Mouse (Mus musculus) hindbrain, postnatal 0 days (tissue): Measurements from ENCODE around the gene Slc45a3. TPM values are rescaled to one million over a fixed set of nuclear protein-coding genes. Genes with fewer than 3 reads are reported as not detected.

ENCODE experiments used
- ATAC-seq: fragments of 200-750 bp; cut with Nextera tagmentation; 2 replicates; pipeline ENCODE4 v1.8.0; 2017; ENCODE audit warnings: mild to moderate bottlenecking, moderate TSS enrichment, moderate library complexity
- DNase-seq: peaks from one replicate; pipeline ENCODE4 v3.0.0-alpha.2; 2015; ENCODE audit warnings: low spot score
- H3K27ac ChIP-seq: fragments of 300-500 bp; sonication (generic); 2 replicates; pipeline ENCODE4 v1.5.1; 2014; ENCODE audit warnings: mild to moderate bottlenecking
- H3K27me3 ChIP-seq: fragments of 300-500 bp; sonication (generic); 2 replicates; pipeline ENCODE4 v1.6.1; 2014; ENCODE audit warnings: low read length, mixed read lengths; ENCODE audit not compliant: insufficient read depth
- H3K36me3 ChIP-seq: fragments of 300-500 bp; sonication (generic); 2 replicates; pipeline ENCODE4 v1.6.1; 2014; ENCODE audit warnings: low read length, mixed read lengths; ENCODE audit not compliant: insufficient read depth
- H3K4me1 ChIP-seq: fragments of 300-500 bp; sonication (generic); 2 replicates; pipeline ENCODE4 v1.6.1; 2014; ENCODE audit warnings: antibody characterized with exemption, low read length, mixed read lengths; ENCODE audit not compliant: insufficient read depth
- H3K4me2 ChIP-seq: fragments of 300-500 bp; sonication (generic); 2 replicates; pipeline ENCODE4 v1.6.1; 2014; ENCODE audit warnings: low read depth, mild to moderate bottlenecking, low read length, moderate library complexity, mixed read lengths
- H3K4me3 ChIP-seq: fragments of 300-500 bp; sonication (generic); 2 replicates; pipeline ENCODE4 v1.5.1; 2014; ENCODE audit warnings: low read length
- H3K9ac ChIP-seq: fragments of 300-500 bp; sonication (generic); replicated peaks from 2 replicates; pipeline ENCODE4 v1.6.1; 2014; ENCODE audit warnings: mild to moderate bottlenecking, low read length, moderate library complexity, mixed read lengths
- H3K9me3 ChIP-seq: fragments of 300-500 bp; sonication (generic); 2 replicates; pipeline ENCODE4 v1.6.1; 2016; ENCODE audit warnings: low read length, mixed read lengths
- CTCF ChIP-seq: IDR thresholded peaks from 2 replicates; pipeline ENCODE4 v1.5.1; 2016; ENCODE audit warnings: antibody characterized with exemption, control low read depth, low read depth
- WGBS: fragments of 180-500 bp; shearing (Covaris S2); extraction: QIAGEN DNeasy Blood & Tissue Kit; methylation state at CpG from one replicate; pipeline ENCODE4 v1.1.7; 2014; 5-methylcytosine and 5-hydroxymethylcytosine counted together
- polyA plus RNA-seq: library from polyadenylated mRNA; unstranded; fragments of >200 nt; fragmentation: Nextera tagmentation; extraction: Ambion mirVana; gene quantifications from 2 replicates; pipeline ENCODE4 v1.2.1, GENCODE M21; 2015
- total RNA-seq: library from RNA; depleted of rRNA; stranded (reverse); fragments of >200 nt; gene quantifications from 2 replicates; pipeline ENCODE4 v1.2.3, GENCODE M21; 2014; rRNA removed

Slc45a3 gene
- total and polyA plus RNA-seq, 2 experiments from 2014 or later: 0.28 to 2.0 TPM

- H3K9ac ChIP-seq: no peak overlapping the region
These were observed 59.3 kb downstream of the Slc45a3 start for GRCm38 (mm10) chr1:132022107-132022506.

GRCm38 (mm10) chr1:132026925-132027646, 64.3 kb downstream of the Slc45a3 start:
- no peak for DNase-seq
- Histone ChIP-seq H3K4me1 (no peaks in the 10 kb centered on the region), H3K27me3 (no peaks in the 10 kb centered on the region), H3K36me3 (peaks cover 15% of the 10 kb centered on the region), H3K9me3 (no peaks in the 10 kb centered on the region), H3K4me3 (no peak overlapping the region), H3K9ac (no peak overlapping the region), H3K27ac (no peak overlapping the region), H3K4me2 (no peak overlapping the region)
- WGBS: 60% methylated on average over 11 of the region's 11 CpGs
- no peak for ATAC-seq
- TF ChIP-seq CTCF: no peak

More at GRCm38 (mm10) chr1:132022107-132022506, 59.3 kb downstream of the Slc45a3 start:
- DNase-seq: no peak
- H3K36me3 ChIP-seq: peaks cover 30% of the 10 kb centered on the region
- TF ChIP-seq CTCF: no peak
- no peak overlapping the region for H3K27ac ChIP-seq
- no peak overlapping the region for H3K4me3 ChIP-seq
- no peak overlapping the region for H3K4me2 ChIP-seq
- ATAC-seq: no peak
- no peaks in the 10 kb centered on the region for H3K4me1 ChIP-seq
- no peaks in the 10 kb centered on the region for H3K9me3 ChIP-seq
- H3K27me3 ChIP-seq: no peaks in the 10 kb centered on the region
- 85% methylated on average over 3 of the region's 3 CpGs for WGBS

GRCm38 (mm10) chr1:132027978-132028377, 65.2 kb downstream of the Slc45a3 start:
- 88% methylated on average over 5 of the region's 5 CpGs for WGBS
- ATAC-seq: no peak
- no peak overlapping the region for H3K27ac ChIP-seq

GRCm38 (mm10) chr1:132028413-132028812, 65.6 kb downstream of the Slc45a3 start:
- no peak for ATAC-seq
- Histone ChIP-seq H3K4me3 (no peak overlapping the region), H3K27ac (no peak overlapping the region), H3K4me1 (no peaks in the 10 kb centered on the region), H3K9ac (no peak overlapping the region), H3K9me3 (no peaks in the 10 kb centered on the region), H3K4me2 (no peak overlapping the region), H3K27me3 (no peaks in the 10 kb centered on the region), H3K36me3 (peaks cover 15% of the 10 kb centered on the region)
- WGBS: 79% methylated on average over 9 of the region's 9 CpGs
- DNase-seq: no peak
- no peak for TF ChIP-seq CTCF

More at GRCm38 (mm10) chr1:132027978-132028377, 65.2 kb downstream of the Slc45a3 start:
- Histone ChIP-seq H3K4me2 (no peak overlapping the region), H3K4me3 (no peak overlapping the region), H3K4me1 (no peaks in the 10 kb centered on the region), H3K27me3 (no peaks in the 10 kb centered on the region), H3K9me3 (no peaks in the 10 kb centered on the region), H3K36me3 (peaks cover 15% of the 10 kb centered on the region), H3K9ac (no peak overlapping the region)
- TF ChIP-seq CTCF: no peak
- DNase-seq: no peak

GRCm38 (mm10) chr1:132030574-132030973, 67.8 kb downstream of the Slc45a3 start:
- H3K4me3 ChIP-seq: no peak overlapping the region
- no peak for ATAC-seq
- H3K9me3 ChIP-seq: no peaks in the 10 kb centered on the region
- 66% methylated on average over 2 of the region's 2 CpGs for WGBS
- no peak overlapping the region for H3K4me2 ChIP-seq
- TF ChIP-seq CTCF: peak; percentile 45
- no peak for DNase-seq
- no peaks in the 10 kb centered on the region for H3K4me1 ChIP-seq
- H3K36me3 ChIP-seq: peaks cover 10% of the 10 kb centered on the region; the same call in 1 of the 2 replicates
- H3K9ac ChIP-seq: no peak overlapping the region
- no peaks in the 10 kb centered on the region for H3K27me3 ChIP-seq
- no peak overlapping the region for H3K27ac ChIP-seq

- no peak overlapping the region for H3K9ac ChIP-seq
- H3K27me3 ChIP-seq: no peaks in the 10 kb centered on the region
- no peak for TF ChIP-seq CTCF
- WGBS: 94% methylated on average over 7 of the region's 7 CpGs
- DNase-seq: no peak
- no peaks in the 10 kb centered on the region for H3K4me1 ChIP-seq
- H3K9me3 ChIP-seq: no peaks in the 10 kb centered on the region
- H3K4me3 ChIP-seq: no peak overlapping the region
- ATAC-seq: no peak
- no peak overlapping the region for H3K4me2 ChIP-seq
- no peak overlapping the region for H3K27ac ChIP-seq
- peaks cover 10% of the 10 kb centered on the region; the same call in 1 of the 2 replicates for H3K36me3 ChIP-seq
These were observed 69.4 kb downstream of the Slc45a3 start for GRCm38 (mm10) chr1:132032172-132032571.

Other genes starting within 250 kb of the Slc45a3 start
- gene Slc26a9, start 218.9 kb upstream of the Slc45a3 start, total RNA-seq: 0.07 and 0.37 TPM in 2 replicates
- gene Slc26a9, start 218.9 kb upstream of the Slc45a3 start, polyA plus RNA-seq: 0.09 and 0.10 TPM in 2 replicates
- gene Pm20d1, start 165.6 kb upstream of the Slc45a3 start, total RNA-seq: 0.04 and 0.63 TPM in 2 replicates
- 0.54 and 0.60 TPM in 2 replicates for gene Pm20d1, start 165.6 kb upstream of the Slc45a3 start, polyA plus RNA-seq
- gene Slc41a1, start 135.5 kb upstream of the Slc45a3 start, total RNA-seq: 41.4 and 48.0 TPM in 2 replicates
- 20.9 and 23.6 TPM in 2 replicates for gene Slc41a1, start 135.5 kb upstream of the Slc45a3 start, polyA plus RNA-seq
- gene Rab29, start 95.7 kb upstream of the Slc45a3 start, total RNA-seq: 6.4 and 15.1 TPM in 2 replicates
- 8.9 and 10.9 TPM in 2 replicates for gene Rab29, start 95.7 kb upstream of the Slc45a3 start, polyA plus RNA-seq
- gene Nucks1, start 52.4 kb upstream of the Slc45a3 start, total RNA-seq: 88.9 and 105 TPM in 2 replicates
- gene Nucks1, start 52.4 kb upstream of the Slc45a3 start, polyA plus RNA-seq: 54.1 and 58.0 TPM in 2 replicates
- 18.8 and 22.4 TPM in 2 replicates for gene Elk4, start 44.6 kb downstream of the Slc45a3 start, total RNA-seq
- 8.0 and 8.2 TPM in 2 replicates for gene Elk4, start 44.6 kb downstream of the Slc45a3 start, polyA plus RNA-seq
- gene Mfsd4a, start 105.1 kb downstream of the Slc45a3 start, total RNA-seq: 5.8 and 10.2 TPM in 2 replicates
- 8.4 and 9.1 TPM in 2 replicates for gene Mfsd4a, start 105.1 kb downstream of the Slc45a3 start, polyA plus RNA-seq
- gene Cdk18, start 176.7 kb downstream of the Slc45a3 start, total RNA-seq: 2.7 and 4.1 TPM in 2 replicates
- gene Cdk18, start 176.7 kb downstream of the Slc45a3 start, polyA plus RNA-seq: 1.0 and 1.6 TPM in 2 replicates
- gene Lemd1, start 228.5 kb downstream of the Slc45a3 start, total RNA-seq: 10.9 and 16.6 TPM in 2 replicates
- gene Lemd1, start 228.5 kb downstream of the Slc45a3 start, polyA plus RNA-seq: 7.9 and 9.0 TPM in 2 replicates
- 2.0 and 4.8 TPM in 2 replicates for gene AC124108.1, start 228.5 kb downstream of the Slc45a3 start, total RNA-seq
- gene AC124108.1, start 228.5 kb downstream of the Slc45a3 start, polyA plus RNA-seq: 0.50 and 0.70 TPM in 2 replicates